Mouse (Mus musculus) layer of hippocampus, adult 11-12 months (tissue): ENCODE data around the gene Ank3.

ENCODE experiments used
- DNase-seq: peaks from one replicate; pipeline ENCODE4 v3.0.0; 2022; ENCODE audit warnings: low spot score

Gene Ank3

GRCm38 (mm10) chr10:69476871-69477270, 78.3 kb downstream of the Ank3 start:
- DNase-seq = no peak

- no peak for DNase-seq
Measured at GRCm38 (mm10) chr10:69477656-69478055, 79.1 kb downstream of the Ank3 start.

DNA sequence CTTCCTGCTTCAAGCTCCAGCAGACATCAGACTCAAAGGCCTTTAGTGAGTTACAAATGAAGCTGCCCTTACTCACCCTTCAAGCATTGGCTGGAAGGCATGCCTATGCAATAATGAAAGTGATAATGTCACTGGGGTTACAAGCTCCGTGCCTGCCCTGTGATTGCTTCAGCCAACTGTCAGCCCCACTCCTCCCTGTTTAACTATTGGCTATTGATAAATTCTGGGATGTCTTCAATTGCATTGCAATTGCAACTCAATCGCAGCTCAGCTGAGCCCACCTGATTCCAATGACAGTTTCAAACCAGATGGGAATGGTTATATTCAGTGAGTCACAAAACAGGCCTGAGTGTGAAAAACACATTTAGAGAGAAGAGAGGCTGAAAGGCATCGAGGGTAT, 80.3 kb downstream of the Ank3 start:
- no peak for DNase-seq

GRCm38 (mm10) chr10:69485191-69485786, 86.7 kb downstream of the Ank3 start:
- peak; percentile 47 for DNase-seq

- DNase-seq = no peak
Measured at GRCm38 (mm10) chr10:69490182-69490581, 91.6 kb downstream of the Ank3 start.

GRCm38 (mm10) chr10:69491975-69492374, 93.4 kb downstream of the Ank3 start:
- DNase-seq = no peak

- peak; percentile 20 for DNase-seq
Measured at GRCm38 (mm10) chr10:69497382-69497781, 98.8 kb downstream of the Ank3 start.

- DNase-seq = peak; percentile 64
Measured at GRCm38 (mm10) chr10:69500171-69500860, 101.7 kb downstream of the Ank3 start.

DNA sequence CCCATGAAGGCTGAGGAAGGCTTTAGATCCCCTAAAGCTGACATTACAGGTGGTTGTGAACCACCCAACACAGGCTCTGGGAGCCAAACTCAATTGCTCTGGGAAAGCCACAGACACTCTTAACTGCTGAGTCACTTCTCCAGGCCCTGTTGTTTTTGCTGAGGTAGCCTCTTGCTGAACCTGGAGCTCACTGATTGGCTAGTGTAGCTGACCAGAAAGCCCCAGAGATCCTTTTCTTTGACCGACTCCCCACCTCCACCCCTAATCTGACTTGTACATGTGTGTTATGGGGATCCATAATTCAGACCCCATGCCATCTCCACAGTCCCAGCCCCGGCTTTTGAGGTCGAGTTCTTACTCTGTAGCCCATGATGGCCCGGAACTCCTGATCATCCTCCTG, 105.2 kb downstream of the Ank3 start:
- DNase-seq = no peak

GRCm38 (mm10) chr10:69507719-69508118, 109.1 kb downstream of the Ank3 start:
- no peak for DNase-seq

- peak; percentile 30 for DNase-seq
Measured at GRCm38 (mm10) chr10:69510392-69510791, 111.8 kb downstream of the Ank3 start.

DNA sequence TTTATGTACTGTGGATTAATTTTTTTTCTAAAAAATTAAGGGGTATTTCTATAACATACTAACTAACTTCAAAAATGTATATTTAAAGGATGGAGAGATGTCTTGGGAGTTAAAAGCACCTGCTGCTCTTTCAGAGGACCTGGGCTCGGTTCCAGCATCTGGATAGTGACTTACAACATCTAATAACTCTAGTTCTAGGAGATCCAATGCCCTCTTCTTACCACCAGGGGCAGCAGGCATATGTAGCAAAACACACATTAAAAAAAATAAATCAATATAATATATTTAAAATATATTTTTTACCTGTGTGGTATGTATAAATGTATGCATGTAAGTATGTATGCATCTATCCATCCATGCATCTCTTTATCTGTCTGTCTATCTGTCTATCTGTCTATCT, 112.7 kb downstream of the Ank3 start:
- no peak for DNase-seq

DNA sequence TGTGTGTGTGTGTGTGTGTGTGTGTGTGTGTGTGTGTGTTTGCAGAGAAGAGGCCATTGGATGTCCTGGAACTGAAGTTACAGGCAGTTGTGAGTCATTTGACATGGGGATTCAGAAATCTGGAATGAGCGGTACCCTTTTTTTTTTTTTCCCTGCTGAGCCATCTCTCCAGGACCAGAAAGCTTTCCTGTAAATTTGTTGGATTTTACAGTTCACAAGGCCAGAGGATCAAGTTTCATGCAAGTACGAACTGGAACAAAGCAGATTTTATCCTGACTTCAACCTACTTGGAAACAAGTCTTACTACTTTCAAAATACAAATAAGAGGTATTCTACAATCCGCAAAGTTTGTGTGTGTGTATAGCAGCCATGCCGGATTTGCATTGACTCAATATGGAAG, 123.4 kb downstream of the Ank3 start:
- DNase-seq = no peak

DNA sequence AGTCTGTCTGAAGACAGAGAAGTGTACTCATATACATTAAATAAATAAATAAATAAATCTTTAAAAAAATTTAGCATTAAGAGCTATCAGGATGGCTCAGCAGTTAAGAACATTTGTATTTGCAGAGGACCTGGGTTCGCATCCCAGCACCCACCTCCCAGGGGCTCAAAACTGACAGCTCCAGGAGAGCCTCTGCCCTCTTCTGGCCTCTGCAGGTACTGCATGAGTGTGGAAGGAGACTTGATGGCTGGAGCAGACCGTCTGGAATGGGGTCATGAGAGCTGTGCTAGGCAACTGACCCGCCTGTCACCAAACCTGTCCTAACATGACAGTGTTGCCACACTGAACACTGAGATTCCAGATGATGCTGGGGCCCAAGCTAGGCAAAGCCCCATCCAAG, 124.6 kb downstream of the Ank3 start:
- no peak for DNase-seq

DNA sequence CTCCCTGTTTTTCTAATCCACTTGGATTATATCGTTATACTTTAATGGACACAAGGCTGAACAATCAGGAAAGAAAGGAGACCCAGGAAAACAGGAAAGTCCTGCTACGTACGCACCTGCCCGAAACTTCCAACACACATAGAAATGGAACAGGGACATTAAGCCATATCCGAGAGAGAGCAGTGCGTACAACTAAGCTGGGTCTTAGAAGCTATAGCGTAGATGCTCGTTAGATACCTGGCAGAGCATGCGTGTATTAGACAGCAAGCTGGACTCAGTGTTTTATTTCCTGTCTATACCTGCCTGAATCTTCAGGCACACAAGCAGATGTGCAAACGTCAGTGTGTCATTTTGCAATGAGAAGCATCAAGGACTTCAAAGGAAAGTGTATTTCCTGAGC, 128.7 kb downstream of the Ank3 start:
- DNase-seq = no peak

- no peak for DNase-seq
Measured at GRCm38 (mm10) chr10:69528746-69529145, 130.2 kb downstream of the Ank3 start.

DNA sequence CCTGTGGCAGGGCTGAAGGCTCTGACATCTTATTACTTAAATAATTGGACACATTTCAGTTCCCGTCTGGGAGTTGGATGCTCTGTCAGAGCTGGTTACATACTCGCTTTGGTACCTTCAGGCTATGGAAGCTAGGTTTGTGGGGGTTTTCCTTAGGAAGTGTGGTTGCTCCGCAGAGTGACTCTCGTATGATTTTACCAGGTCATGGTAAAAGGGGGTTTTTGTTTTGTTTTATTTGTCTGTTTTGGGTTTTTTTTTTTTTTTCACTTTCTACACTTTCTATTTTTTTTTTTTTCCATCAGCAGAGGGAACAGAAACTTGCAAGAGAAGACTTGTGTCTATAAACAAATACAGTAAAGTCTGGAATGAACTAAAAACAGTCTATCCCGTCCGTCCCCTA, 131.8 kb downstream of the Ank3 start:
- DNase-seq = no peak

DNA sequence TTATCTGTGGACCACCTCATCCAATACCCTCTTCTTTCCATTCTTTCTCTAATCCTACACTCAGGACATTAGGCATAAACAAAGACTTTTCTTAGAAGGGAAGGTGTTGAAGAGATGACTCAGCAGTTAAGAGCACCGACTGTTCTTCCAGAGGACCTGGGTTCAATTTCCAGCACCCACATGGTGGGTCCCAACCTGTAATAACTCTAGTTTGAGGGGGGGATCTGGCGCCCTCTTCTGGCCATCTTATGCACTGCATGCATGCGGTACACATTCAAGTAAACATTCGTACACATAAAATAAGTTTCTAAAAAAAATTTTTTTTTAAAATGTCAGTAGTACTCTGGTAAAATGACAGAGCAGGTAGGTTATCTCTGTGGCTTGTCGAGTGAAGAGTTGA, 133.0 kb downstream of the Ank3 start:
- DNase-seq = no peak

- DNase-seq = no peak
Measured at GRCm38 (mm10) chr10:69532169-69532730, 133.7 kb downstream of the Ank3 start.

GRCm38 (mm10) chr10:69533505-69534388, 135.2 kb downstream of the Ank3 start:
- peak; percentile 58 for DNase-seq

DNA sequence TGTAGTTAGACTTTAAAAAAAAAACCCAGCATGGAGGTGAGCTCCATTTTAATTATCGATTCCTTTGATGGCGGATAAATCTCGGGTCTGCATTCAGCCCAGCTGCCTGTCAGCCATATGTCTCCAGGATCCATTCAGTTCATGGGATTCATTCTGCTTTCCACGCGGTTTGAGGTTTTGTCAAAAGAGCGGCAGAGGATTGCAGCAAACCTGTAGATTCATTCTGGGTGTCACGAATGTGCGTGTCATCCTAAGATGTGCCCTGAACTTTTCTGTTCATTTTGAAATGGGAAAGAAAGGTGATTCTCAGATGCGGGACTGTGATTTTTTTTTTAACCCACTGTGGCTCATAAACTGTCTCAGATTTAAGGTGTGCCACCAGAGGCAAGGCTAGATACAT, 136.1 kb downstream of the Ank3 start:
- DNase-seq = no peak

DNA sequence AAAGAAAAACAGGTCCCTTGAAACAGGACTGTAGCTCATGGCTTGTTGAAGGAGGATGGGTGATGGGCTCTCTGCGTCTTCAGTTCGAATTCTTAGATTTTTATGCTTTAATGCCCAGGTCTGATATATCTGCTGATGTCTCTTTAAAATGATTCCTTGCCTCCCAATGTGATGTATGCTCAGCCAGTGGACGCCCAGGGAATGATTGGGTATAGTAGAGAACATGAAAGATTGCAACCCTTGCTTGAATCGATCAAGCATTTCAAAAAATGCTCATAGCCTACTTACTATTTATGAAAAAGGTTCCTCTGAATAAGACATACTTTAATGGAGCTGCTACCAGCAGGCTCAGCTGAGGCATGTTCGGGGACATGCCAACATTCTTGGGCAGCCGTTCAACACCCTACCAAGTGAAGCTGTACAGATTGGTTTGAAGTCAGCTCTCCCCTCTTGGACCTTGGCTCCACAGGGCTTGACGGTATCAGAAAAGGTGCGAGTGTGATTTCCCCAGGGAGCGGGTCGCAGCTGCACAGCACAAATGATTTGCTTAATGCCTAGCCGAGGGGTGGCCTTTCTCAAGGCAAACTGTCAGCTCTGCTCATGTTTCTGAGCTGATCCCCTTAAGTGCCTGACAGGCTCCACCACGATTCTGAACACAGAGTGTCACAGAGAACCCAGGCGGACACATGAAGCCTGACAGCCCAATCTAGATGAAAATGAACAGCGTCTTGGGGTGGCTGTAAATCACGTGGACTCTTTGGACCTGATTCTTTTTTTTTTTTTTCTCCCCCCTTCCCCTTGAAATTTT, 136.8 kb downstream of the Ank3 start:
- peak; percentile 29 for DNase-seq
